Mouse (Mus musculus): ENCODE data around the gene Pla2g1b. TPM values are rescaled to one million over a fixed set of nuclear protein-coding genes. Genes with fewer than 3 reads are reported as not detected.

The Pla2g1b gene
- total RNA-seq (2023) = not detected

DNA sequence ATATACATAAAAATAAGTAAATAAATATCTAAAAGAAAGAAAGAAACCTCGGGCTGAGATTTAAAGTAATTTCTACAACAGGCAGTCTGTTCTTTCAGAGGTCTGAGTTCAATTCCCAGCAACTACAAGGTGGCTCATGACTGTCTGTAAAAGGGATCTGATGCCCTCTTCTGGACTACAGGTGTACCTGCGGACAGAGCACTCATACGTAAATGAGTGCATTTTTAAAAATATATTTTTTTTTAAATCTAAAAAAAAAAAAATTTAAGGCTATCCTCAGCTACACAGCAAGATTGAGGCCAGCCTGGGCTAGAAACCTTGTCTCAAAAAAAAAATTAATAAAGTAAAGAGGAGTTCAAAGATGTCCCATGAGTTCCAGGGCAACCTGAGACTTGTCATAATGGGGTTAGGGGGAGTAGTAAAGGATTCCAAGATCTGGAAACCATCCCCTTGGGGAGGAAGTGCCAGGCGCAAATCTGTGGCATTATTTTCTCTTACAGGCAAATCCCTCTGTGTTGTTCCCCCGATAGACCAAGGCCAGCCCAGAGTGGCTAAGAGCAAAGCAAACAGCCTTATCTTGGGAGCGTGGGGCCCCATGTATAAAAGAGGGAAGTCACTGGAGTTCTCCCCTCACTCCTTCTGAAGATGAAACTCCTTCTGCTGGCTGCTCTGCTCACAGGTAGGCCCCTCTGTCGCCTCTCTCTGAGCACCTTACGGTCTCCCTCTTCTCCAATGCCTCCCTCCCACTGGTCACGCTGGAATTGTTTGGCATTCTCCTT, at the start of gene Pla2g1b:
Gene Pla2g1b (plus strand): TSS at position 621 of the 779 bp plus-strand sequence.

DNA sequence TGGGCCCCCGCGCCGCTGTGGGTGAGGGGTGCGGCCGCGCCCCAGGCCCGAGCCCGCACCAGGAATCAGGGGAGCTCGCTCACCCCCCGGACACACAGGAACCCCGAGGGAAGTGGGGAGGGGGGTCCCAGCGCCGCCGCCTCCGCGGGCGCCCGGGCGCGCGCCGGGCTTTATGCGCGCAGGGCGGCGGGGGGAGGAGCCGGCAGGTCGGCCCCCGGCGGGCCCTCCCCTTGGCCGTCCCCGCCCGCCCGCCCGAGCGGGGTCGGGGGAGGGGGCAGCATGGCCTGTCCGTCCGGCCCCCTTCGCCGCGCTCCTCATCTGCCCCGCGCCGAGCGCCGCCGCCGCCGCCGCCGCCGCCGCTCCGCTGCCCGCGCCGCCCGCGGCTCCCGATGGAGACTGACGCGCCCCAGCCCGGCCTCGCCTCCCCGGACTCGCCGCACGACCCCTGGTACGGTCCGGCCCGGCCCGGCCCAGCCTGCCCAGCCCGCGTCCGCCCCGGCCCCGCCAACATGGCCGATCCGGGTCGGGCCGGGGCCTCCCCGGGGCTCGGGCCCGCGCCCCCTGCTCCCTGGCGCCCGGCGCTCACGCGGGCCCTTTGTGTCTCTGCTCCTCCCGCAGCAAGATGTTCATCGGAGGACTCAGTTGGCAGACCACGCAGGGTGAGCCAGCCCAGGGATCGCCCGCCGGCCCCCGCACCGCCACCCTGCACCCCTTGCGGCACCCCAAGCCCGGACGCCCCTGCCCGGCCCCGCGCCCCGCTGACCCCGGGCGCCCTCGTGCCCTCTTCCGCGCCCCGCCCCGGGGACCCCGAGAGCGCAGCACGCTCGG, 36.5 kb upstream of the Pla2g1b start, which contains the start of gene Msi1:
Gene Msi1 (plus strand): TSS at position 241 of the 828 bp plus-strand sequence.

DNA sequence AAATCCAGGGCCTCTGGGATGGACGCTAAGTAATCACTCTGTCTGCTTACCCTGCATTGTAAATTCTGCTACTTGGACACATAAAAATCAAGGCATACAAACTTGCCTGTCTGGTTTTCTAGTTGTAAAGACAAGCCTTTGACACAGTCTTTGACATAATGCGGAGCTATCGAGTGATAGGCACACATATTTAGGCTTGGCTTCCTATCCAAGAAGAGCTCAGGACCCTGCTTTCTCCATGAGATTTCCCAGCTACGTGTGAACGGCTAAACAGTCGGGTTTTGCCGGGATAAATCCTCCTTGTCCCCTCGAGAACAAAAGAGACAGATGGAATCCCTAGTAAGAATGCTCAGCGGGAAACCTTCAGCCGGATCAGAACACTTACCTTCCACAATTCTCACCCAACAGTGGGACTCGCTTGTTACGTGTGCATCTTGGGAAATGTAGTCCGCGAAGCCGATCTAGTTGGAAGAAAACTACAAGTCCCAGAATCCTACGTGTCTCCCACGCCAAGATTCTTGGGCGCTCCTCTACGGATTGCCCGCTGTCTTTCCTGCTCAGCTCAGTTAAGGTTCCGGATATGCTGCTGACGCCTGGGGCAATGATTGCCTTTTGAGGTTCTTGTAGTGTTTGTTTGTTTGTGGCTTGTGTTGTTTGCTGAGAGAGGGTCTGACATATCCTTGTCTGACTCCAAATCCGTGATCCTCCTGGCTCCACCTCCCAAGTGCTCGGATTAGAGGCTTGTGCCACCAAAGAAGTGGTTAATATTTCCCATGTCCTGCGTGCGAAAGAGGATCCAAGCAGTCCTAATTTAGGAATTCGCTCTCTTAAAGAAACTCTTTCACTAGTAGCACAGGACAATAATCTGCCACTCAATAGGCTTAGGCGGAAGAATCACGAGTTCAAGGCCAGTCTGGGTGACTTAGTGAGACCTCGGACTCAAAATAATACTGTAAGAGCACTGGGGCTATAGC, 18.2 kb downstream of the Pla2g1b start, which contains the start of gene Sirt4:
Gene Sirt4 (minus strand): TSS at position 779 of the 974 bp plus-strand sequence.

DNA sequence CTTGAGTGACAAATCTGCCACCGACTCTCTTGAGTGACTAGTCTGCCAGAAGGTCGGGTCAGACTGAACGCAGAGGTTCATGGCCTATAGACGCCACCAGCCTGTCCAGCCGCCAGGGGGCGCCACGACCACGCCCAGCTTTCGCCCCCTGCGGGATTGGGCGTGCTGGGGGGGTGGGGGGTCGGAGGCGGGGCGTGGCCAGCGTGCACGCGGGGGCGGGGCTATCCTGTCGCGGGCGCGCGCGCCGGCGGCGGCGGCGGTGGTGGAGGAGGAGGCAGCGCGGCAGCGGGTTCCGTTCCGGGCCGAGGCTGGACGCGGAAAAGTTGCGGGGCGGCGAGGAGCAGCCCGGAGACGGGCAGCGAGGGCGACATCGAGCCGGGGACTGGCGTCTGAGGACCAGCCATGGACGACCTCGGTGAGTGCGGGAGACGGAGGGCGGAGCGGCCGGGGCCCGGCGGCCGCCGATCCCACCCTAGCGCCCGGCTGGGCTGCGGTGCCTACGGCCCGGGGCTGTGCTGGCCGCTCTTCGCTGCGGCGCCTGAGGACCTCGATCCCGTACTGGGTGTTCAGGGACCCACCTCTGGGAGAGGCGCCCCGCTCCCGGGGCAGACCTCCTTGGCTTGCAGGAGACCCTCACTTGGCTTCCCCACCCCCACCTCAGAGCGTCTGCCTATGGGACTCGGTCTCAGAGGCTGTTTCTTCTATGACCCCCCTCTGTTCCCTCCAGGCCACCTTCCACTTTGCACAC, 40.6 kb downstream of the Pla2g1b start, which contains the start of gene Pxn:
Gene Pxn (plus strand): TSS at position 223 of the 748 bp plus-strand sequence.

Other genes starting within 250 kb of the Pla2g1b start
- 83.3 TPM for gene Pop5, start 230.4 kb upstream of the Pla2g1b start, total RNA-seq (2023)
- 170 TPM for gene Rnf10, start 193.4 kb upstream of the Pla2g1b start, total RNA-seq (2023)
- 23.6 TPM for gene Coq5, start 186.6 kb upstream of the Pla2g1b start, total RNA-seq (2023)
- 250 TPM for gene Dynll1, start 165.3 kb upstream of the Pla2g1b start, total RNA-seq (2023)
- gene Srsf9, start 139.1 kb upstream of the Pla2g1b start, total RNA-seq (2023) = 35.0 TPM
- gene Gatc, start 125.1 kb upstream of the Pla2g1b start, total RNA-seq (2023) = 5.1 TPM
- 20.5 TPM for gene Triap1, start 125.0 kb upstream of the Pla2g1b start, total RNA-seq (2023)
- gene Cox6a1, start 117.3 kb upstream of the Pla2g1b start, total RNA-seq (2023) = 220 TPM
- gene Msi1, start 36.7 kb upstream of the Pla2g1b start, total RNA-seq (2023) = not detected
- 11.7 TPM for gene Sirt4, start 18.5 kb downstream of the Pla2g1b start, total RNA-seq (2023)
- 58.9 TPM for gene Pxn, start 40.4 kb downstream of the Pla2g1b start, total RNA-seq (2023)
- gene Rplp0, start 93.2 kb downstream of the Pla2g1b start, total RNA-seq (2023) = 2,629 TPM
- 113 TPM for gene Gcn1l1, start 99.0 kb downstream of the Pla2g1b start, total RNA-seq (2023)
- gene Rab35, start 165.6 kb downstream of the Pla2g1b start, total RNA-seq (2023) = 72.9 TPM